Mouse (Mus musculus) frontal cortex, adult 2 months (tissue): ENCODE data around the gene Npas1. TPM values are rescaled to one million over a fixed set of nuclear protein-coding genes. Genes with fewer than 3 reads are reported as not detected.

Experiments used
- DNase-seq, 2 experiments: peaks; one replicate each; pipeline ENCODE4 v3.0.0; 2022; ENCODE audit warnings: low spot score in 1 of 2; ENCODE audit errors: extremely low spot score in 1 of 2
- polyA plus RNA-seq: library from polyadenylated mRNA; depleted of rRNA; stranded (reverse); fragments of >200 nt; gene quantifications from 2 replicates; pipeline ENCODE4 v1.2.3, GENCODE M21; 2012

Gene Npas1
- polyA plus RNA-seq, 1 experiment = 10.1 TPM

DNA sequence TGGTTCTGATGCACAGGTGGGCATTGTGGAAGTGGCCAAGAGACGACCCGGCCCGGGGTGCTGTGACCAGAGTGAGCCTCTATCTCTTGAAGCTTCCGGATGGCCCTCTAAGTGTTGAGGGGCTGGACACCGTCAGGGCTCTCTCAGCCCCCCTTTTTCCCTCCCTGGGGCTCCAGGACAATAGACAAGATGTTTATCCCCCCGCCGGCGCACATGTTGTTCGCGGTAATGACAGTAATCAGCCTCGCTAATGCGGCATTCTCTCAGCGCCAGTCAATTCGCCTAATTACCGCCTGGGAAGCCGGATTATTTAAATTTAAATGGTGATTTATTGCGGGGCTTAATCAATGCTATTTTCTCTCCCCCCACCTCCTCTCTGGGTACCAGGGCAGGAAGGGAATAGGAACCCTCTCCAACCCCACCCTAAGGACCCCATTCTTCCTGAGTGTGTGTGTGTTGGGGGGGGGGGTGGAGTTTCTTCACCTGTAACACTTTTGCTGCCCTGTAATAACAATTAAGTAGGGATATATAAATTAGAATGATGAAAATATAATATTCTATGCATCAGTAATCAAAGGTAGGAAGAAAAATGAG is 5.3 kb downstream of the Npas1 start:
- no peak for DNase-seq

- no peak for DNase-seq
Observed at GRCm38 (mm10) chr7:16471549-16471948, 6.0 kb downstream of the Npas1 start.

DNA sequence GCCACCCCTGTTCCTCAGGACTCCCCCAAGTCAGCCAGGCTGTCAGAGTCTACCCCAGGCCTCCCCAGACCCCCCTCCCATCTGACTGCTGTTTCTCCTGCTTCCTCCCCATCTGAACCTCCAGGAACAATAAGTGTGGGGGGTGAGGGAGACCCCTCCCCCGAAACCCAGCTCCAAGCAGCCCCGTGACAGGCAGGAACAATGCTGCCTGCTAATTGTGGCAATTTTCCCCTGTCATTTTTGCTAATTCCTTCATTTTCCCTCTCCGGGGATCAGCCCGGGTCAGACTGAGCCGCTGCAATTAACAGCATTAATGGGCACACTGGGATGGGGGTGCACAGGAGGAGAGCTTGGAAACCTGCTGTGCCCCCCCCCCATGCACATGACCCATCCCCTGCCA is 9.4 kb downstream of the Npas1 start:
- no peak for DNase-seq

- DNase-seq = peak in 1 of 2 experiments; percentile 37
Observed at GRCm38 (mm10) chr7:16466565-16466964, 11.0 kb downstream of the Npas1 start.

GRCm38 (mm10) chr7:16465568-16465967 is 12.0 kb downstream of the Npas1 start:
- DNase-seq = no peak

DNA sequence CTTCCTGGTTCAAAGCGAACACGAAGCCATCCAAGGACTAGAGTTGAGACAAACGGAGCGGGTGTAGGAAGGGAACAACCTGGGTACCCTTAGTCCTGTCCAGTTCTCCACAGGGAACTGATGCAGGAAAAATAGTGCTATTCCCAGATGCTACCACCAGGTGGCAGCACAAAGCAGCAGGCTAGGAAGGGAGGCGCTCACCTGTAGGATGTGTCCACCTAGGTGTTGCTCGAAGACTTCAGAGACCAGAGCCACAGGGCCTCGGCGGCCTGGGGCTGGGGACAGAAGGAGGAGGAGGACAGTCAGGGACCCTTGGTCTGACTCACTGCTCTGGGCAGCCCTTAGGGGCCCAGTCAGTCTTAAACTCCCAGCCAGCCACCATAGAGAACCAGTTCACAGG is 12.4 kb downstream of the Npas1 start:
- DNase-seq = peak in 1 of 2 experiments; percentile 83

DNA sequence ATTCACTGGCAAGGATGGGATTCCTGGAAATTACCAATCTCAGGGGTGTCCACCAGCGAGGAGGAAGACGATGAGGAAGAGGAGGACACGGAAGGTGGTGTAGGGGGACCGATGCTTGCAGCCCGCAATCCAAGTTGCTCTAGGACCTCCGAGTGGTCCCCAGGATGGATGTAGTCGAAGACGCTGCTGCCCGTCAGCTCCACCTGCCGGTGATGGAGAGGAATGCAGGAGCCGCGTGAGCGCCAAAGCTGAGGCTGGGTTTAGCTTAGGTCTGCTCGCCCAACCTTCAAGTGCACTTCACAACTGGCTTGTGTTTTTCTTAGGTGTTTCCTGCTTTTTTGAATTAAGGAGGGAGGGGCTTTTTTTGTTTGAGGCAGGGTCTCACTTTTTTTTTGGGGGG is 14.3 kb downstream of the Npas1 start:
- DNase-seq = peak; percentile 33 to 89

- DNase-seq = no peak
Observed at GRCm38 (mm10) chr7:16461705-16462104, 15.8 kb downstream of the Npas1 start.

DNA sequence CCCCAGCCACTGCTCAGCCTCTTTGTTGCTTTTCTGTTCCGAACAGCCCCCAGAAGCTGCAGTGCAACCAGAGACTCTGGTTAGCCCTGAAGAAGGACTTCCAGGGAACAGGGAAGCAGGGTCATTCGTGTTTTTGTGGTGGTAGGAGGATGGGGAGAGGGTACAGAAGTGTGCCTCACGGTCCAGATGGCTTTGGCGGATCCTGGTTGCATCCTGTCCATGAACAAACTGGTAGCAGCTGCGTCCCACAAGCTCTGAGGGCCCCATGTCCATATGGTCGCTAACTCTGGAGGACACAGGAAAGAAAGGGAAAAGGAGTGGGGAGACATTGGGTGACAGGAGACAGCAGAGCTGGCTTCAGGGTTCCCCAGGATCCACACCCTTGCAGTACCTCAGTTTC is 16.4 kb downstream of the Npas1 start:
- no peak for DNase-seq

- DNase-seq = no peak
Observed at GRCm38 (mm10) chr7:16460566-16460965, 17.0 kb downstream of the Npas1 start.

GRCm38 (mm10) chr7:16456289-16456688 is 21.2 kb downstream of the Npas1 start:
- DNase-seq = no peak

- DNase-seq = no peak
Observed at GRCm38 (mm10) chr7:16455016-16455415, 22.5 kb downstream of the Npas1 start.

GRCm38 (mm10) chr7:16453118-16453711 is 24.3 kb downstream of the Npas1 start:
- peak; percentile 51 to 79 for DNase-seq

GRCm38 (mm10) chr7:16452587-16453073 is 24.9 kb downstream of the Npas1 start, which contains the start of gene Tmem160:
TSS of gene Tmem160 (plus strand) at chr7:16452779.
- DNase-seq = peak; percentile 94

- DNase-seq = no peak
Observed at GRCm38 (mm10) chr7:16451656-16452055, 25.9 kb downstream of the Npas1 start.

DNA sequence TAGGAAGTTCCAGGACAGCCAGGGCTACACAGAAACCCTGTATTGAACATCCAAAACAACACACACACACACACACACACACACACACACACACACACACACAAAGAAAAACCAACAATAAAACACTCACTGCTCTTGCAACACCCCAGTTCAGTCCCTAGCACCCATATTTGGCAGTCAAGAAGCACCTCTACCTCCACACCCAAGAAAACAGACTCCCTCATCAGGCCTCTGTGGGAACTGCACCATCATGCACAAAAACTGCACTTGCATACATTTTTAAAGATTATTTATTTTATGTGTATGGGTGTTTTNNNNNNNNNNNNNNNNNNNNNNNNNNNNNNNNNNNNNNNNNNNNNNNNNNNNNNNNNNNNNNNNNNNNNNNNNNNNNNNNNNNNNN is 36.3 kb downstream of the Npas1 start:
- no peak for DNase-seq

GRCm38 (mm10) chr7:16435088-16435487 is 42.4 kb downstream of the Npas1 start:
- DNase-seq = no peak

GRCm38 (mm10) chr7:16433352-16433971 is 44.1 kb downstream of the Npas1 start:
- no peak for DNase-seq

- DNase-seq = peak in 1 of 2 experiments; percentile 83
Observed at GRCm38 (mm10) chr7:16426129-16426729, 51.3 kb downstream of the Npas1 start.

- DNase-seq = no peak
Observed at GRCm38 (mm10) chr7:16425721-16426120, 51.8 kb downstream of the Npas1 start.

DNA sequence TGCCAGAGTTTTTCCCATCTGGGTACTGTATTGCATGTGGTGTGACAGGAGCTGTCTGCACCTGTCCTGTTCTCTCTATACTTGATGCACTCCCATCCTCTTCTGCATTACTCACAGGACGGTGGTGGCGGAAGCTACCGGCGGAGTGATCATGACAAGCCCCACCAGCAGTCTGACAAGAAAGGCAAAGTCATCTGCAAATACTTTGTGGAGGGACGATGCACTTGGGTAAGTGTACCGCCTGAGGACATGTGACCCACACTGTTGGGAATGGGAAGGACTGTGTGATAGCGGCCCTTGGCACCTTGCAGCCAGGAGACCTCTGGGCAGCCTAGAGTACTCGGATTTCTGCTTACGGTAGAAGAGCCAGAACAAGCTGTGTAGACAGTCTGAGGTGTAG is 53.8 kb downstream of the Npas1 start:
- no peak for DNase-seq
